Mouse (Mus musculus): ENCODE measurements around the gene Lce3a. TPM values are rescaled to one million over a fixed set of nuclear protein-coding genes. Genes with fewer than 3 reads are reported as not detected.

Gene Lce3a
- not detected in 2 replicates for polyA plus RNA-seq (2016; fragmentation: Nextera tagmentation; extraction: Ambion mirVana)

DNA sequence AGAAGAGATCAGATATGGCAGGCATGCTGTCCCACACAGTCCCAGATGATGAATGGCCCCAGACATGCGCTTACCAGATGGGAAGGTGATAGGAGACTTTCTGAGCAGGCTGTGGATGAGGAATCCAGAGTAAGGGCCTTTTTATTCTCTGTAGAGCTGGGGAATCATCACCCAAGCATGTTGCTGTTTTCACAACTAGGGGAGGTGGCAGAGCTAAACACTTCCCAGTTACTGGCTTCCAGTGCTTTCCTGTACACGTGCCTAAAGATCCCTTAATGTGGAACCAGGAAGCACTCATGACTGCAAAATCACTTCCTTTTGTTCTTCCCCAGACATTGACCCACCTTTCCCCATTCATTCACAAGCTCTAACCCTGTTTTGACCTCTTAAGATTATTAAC, at the start of gene Lce3a:
Gene Lce3a, minus strand, starts transcription at position 101 of the 400 bp plus-strand sequence.
- no peak within 1 kb of the TSS for H3K4me3 ChIP-seq
- no peaks in the 10 kb centered on the region for H3K4me1 ChIP-seq
- 42% methylated on average over 2 of the region's 2 CpGs for WGBS
- no peaks in the 10 kb centered on the region for H3K36me3 ChIP-seq
- no peaks in the 10 kb centered on the region for H3K9me3 ChIP-seq
- no peak for DNase-seq (ENCODE audit: low spot score)
- H3K27ac ChIP-seq = no peak within 1 kb of the TSS
- H3K27me3 ChIP-seq (ENCODE audit: insufficient read depth, poor library complexity, severe bottlenecking) = no peaks in the 10 kb centered on the region

DNA sequence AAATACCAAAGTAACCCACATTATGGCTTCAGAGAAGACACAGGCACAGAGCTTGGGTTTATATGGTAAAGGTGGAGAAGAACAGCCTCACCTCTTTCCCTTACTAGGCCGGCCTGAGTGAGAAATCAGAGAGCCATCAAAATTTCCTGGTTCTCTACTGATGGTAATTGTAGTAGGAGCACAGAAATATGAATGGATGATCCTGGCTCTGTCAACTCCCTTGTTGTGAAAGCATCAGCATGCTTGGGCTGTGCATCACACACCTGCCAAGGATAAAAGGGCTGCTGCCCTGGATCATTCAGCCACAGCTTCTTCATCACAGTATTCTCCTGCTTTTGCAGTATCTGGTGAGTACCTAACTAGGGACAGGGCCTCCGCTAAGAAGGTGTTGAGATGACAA, 40.7 kb upstream of the Lce3a start, which contains the start of gene Lce3e:
Gene Lce3e, plus strand, starts transcription at position 301 of the 400 bp plus-strand sequence.
- no peak within 1 kb of the TSS for H3K27ac ChIP-seq
- no peaks in the 10 kb centered on the region for H3K4me1 ChIP-seq
- no peaks in the 10 kb centered on the region for H3K9me3 ChIP-seq
- H3K36me3 ChIP-seq = no peaks in the 10 kb centered on the region
- H3K27me3 ChIP-seq (ENCODE audit: insufficient read depth, poor library complexity, severe bottlenecking) = no peaks in the 10 kb centered on the region
- DNase-seq (ENCODE audit: low spot score) = no peak
- H3K4me3 ChIP-seq = no peak within 1 kb of the TSS
- WGBS = 82% methylated on average over 2 of the region's 2 CpGs

DNA sequence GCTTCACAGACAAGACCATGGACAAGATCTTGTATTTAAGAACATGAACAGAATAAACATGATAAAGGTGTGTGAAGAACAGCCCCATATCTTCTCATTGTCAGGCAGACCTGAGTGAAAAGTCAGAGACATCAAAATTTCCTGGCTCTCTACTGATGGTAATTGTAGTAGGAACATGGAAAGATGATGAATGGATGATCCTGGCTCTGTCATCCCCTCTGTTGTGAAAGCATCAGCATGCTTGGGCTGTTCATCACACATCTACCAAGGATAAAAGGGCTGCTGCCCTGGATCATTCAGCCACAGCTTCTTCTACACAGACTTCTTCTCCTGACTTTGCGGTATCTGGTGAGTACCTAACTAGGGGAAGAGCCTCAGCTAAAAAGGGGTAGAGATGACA, 31.1 kb upstream of the Lce3a start, which contains the start of gene Lce3d:
Gene Lce3d, plus strand, starts transcription at position 301 of the 400 bp plus-strand sequence.
- no peak for DNase-seq (ENCODE audit: low spot score)
- 96% methylated on average over 1 of the region's 1 CpGs for WGBS
- Histone ChIP-seq H3K4me3 (no peak within 1 kb of the TSS), H3K9me3 (no peaks in the 10 kb centered on the region), H3K27me3 (ENCODE audit: insufficient read depth, poor library complexity, severe bottlenecking) (no peaks in the 10 kb centered on the region), H3K36me3 (no peaks in the 10 kb centered on the region), H3K27ac (no peak within 1 kb of the TSS), H3K4me1 (no peaks in the 10 kb centered on the region)

DNA sequence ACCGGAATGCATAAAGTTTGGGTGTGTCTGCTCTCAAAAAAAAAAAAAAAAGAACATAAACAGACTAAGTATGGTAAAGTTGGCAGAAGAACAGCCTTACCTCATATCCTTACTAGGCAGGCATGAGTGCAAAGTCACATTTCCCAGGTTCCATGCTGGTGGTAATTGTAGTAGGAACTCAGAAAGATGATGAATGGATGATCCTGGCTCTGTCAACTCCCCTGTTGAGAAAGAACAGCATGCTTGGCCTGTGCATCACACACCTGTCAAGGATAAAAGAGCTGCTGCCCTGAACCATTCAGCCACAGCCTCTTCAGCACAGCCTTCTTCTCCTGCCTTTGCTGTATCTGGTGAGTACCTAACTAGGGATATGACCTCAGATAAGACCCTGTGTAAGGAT, 18.2 kb upstream of the Lce3a start, which contains the start of gene Lce3c:
Gene Lce3c, plus strand, starts transcription at position 301 of the 400 bp plus-strand sequence.
- WGBS = 67% methylated on average over 1 of the region's 1 CpGs
- Histone ChIP-seq H3K4me3 (no peak within 1 kb of the TSS), H3K27ac (no peak within 1 kb of the TSS), H3K4me1 (no peaks in the 10 kb centered on the region), H3K9me3 (no peaks in the 10 kb centered on the region), H3K36me3 (no peaks in the 10 kb centered on the region), H3K27me3 (ENCODE audit: insufficient read depth, poor library complexity, severe bottlenecking) (no peaks in the 10 kb centered on the region)
- DNase-seq (ENCODE audit: low spot score) = no peak

DNA sequence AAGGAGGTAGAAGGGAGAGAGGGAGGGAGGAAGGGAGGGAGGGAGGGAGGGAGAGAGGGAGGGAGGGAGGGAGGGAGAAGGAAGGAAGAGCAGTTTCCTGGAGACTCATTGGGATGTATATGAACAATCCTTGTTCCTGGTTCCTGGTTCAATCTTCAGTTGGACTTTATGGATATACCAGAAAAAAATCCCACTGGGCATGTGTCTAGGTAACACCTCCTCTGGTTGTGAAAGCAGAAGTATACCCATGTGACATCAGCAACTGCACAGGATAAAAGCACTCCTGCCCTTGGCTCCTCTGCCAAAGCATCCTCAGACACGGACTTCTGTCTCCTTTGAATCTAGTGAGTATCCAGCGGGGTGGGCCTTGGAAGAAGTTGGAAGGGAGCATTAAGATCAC, 6.6 kb upstream of the Lce3a start, which contains the start of gene Lce3b:
Gene Lce3b, plus strand, starts transcription at position 301 of the 400 bp plus-strand sequence.
- DNase-seq (ENCODE audit: low spot score) = no peak
- H3K36me3 ChIP-seq = no peaks in the 10 kb centered on the region
- no peak within 1 kb of the TSS for H3K27ac ChIP-seq
- 53% methylated on average over 2 of the region's 2 CpGs for WGBS
- no peaks in the 10 kb centered on the region for H3K4me1 ChIP-seq
- no peaks in the 10 kb centered on the region for H3K9me3 ChIP-seq
- no peaks in the 10 kb centered on the region for H3K27me3 ChIP-seq (ENCODE audit: insufficient read depth, poor library complexity, severe bottlenecking)
- no peak within 1 kb of the TSS for H3K4me3 ChIP-seq

DNA sequence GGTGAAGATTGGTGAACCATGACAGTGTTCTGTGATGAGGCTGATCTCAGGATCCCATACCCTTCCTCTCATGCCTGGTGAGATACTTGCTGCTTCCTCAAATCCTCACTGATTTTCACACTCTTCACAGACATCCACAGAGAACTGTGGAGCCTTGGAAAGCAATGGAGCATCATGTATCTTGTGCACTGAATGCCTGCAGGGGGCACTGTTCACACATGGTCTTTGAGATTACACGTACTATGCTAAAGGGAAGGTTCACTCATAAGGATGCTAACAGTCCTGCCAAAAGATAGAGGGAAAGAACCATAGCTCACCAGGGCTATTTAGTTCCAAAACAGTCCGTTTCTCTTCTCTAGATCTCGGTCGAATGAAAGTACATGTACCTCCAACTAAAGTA, 5.7 kb downstream of the Lce3a start:
- H3K36me3 ChIP-seq = no peaks in the 10 kb centered on the region
- H3K9me3 ChIP-seq = no peaks in the 10 kb centered on the region
- H3K27me3 ChIP-seq (ENCODE audit: insufficient read depth, poor library complexity, severe bottlenecking) = no peaks in the 10 kb centered on the region
- H3K27ac ChIP-seq = no peak overlapping the region
- H3K4me1 ChIP-seq = no peaks in the 10 kb centered on the region
- H3K4me3 ChIP-seq = no peak overlapping the region
- 56% methylated on average over 4 of the region's 4 CpGs for WGBS
- DNase-seq (ENCODE audit: low spot score) = no peak

DNA sequence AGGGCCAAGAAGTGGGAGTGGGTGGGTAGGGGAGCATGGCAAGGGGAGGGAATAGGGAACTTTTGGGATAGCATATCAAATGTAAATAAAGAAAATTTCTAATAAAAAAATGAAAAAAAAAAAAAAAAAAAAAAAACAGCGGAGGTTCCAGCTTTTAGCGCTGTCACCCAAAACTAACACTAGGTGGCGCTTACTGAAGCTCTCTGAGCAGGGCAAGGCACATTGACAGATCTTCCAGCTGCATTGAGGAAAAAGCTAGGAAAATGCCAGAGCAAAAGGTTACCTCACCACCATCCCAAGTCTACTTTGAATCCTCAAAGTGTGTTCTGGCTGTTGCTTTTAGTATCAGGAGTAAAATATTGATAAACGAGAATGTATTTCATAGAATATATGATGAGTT, 18.5 kb downstream of the Lce3a start:
- DNase-seq (ENCODE audit: low spot score) = no peak
- H3K27ac ChIP-seq = no peak overlapping the region
- H3K27me3 ChIP-seq (ENCODE audit: insufficient read depth, poor library complexity, severe bottlenecking) = no peaks in the 10 kb centered on the region
- no peak overlapping the region for H3K4me3 ChIP-seq
- no peaks in the 10 kb centered on the region for H3K9me3 ChIP-seq
- 18% methylated on average over 4 of the region's 4 CpGs for WGBS
- H3K36me3 ChIP-seq = no peaks in the 10 kb centered on the region
- H3K4me1 ChIP-seq = no peaks in the 10 kb centered on the region

DNA sequence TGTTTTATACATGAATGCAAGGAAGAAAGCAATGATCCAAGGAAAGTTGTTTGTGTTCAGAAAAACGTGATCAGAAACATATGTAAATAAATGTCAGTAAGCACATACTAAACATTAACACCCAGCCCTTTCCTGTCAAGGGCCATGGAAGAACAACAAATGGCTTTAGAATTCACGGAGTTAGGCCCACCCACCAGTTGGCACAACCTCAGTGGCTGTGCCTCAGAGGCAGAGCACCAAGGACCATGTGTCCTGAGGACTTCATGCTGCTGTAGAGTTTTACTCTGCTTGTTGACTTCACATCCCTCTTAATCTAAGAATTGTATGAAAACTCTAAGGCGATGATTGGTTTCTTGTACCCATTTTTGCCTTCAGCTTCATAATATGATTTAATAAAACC, 20.8 kb downstream of the Lce3a start:
- no peaks in the 10 kb centered on the region for H3K4me1 ChIP-seq
- no peaks in the 10 kb centered on the region for H3K27me3 ChIP-seq (ENCODE audit: insufficient read depth, poor library complexity, severe bottlenecking)
- WGBS = 47% methylated on average over 3 of the region's 3 CpGs
- H3K9me3 ChIP-seq = no peaks in the 10 kb centered on the region
- no peaks in the 10 kb centered on the region for H3K36me3 ChIP-seq
- DNase-seq (ENCODE audit: low spot score) = no peak
- H3K27ac ChIP-seq = no peak overlapping the region
- H3K4me3 ChIP-seq = no peak overlapping the region

DNA sequence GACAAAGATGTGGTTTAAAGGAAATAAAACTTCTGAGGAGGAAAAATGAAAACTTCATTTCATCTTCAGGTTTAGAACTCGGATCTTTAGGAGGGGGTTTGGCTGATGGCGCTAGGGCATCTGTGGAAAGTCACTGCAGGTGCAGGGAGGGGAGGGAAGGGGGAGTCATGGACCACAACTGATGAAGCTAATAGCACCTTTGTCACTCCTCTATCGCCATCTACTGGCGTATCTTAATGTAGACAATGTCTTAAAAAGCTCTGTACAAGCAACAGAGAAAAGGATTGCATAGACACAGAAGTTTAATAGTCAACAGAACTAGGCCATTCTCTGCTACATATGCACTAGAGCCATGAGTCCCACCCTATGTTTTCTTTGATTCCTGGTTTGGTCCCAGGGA, 22.4 kb downstream of the Lce3a start:
- no peaks in the 10 kb centered on the region for H3K9me3 ChIP-seq
- no peaks in the 10 kb centered on the region for H3K27me3 ChIP-seq (ENCODE audit: insufficient read depth, poor library complexity, severe bottlenecking)
- no peak for DNase-seq (ENCODE audit: low spot score)
- 31% methylated on average over 4 of the region's 4 CpGs for WGBS
- no peaks in the 10 kb centered on the region for H3K36me3 ChIP-seq
- H3K27ac ChIP-seq = no peak overlapping the region
- H3K4me3 ChIP-seq = no peak overlapping the region
- H3K4me1 ChIP-seq = no peaks in the 10 kb centered on the region

DNA sequence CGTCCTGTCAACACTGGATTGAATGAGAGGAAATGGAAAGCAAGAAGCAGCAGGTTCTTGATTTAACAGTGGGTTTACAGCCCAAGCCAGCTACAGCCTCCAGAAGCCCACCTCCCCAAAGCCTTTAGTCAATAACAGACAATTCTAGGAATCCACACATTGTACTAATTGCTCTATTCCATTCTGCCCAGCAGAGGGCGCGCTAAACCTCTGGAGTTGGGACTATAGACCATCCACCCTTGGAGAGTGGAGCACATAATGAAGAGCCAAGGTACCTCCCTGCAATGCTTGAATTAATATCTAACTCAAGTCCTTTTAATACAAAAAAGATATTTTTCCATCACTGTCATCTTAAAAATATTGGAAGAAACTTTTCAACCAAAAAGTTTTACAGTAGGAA, 23.0 kb downstream of the Lce3a start:
- 14% methylated on average over 3 of the region's 3 CpGs for WGBS
- Histone ChIP-seq H3K4me3 (no peak overlapping the region), H3K27ac (no peak overlapping the region), H3K4me1 (no peaks in the 10 kb centered on the region), H3K9me3 (no peaks in the 10 kb centered on the region), H3K27me3 (ENCODE audit: insufficient read depth, poor library complexity, severe bottlenecking) (no peaks in the 10 kb centered on the region), H3K36me3 (no peaks in the 10 kb centered on the region)
- no peak for DNase-seq (ENCODE audit: low spot score)

DNA sequence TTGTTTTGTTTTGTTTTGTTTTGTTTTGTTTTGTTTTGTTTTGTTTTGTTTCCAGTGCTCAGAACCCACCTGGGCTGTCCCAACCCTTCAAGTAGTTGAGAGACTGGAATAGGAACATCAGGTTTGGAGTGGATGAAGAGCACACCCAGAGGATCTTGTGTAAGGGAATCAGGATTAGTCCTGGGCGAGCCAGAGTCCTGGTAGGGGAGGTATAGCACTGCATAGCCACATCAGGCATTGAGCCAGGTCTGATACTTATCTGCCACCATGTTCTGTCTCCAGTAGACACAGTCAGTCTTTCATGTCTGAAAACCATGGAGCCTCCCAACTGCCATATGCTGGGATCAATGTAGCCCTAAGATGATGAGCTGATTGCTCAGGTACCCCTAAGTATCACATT, 31.5 kb downstream of the Lce3a start:
- no peaks in the 10 kb centered on the region for H3K9me3 ChIP-seq
- no peaks in the 10 kb centered on the region for H3K4me1 ChIP-seq
- 68% methylated on average over 1 of the region's 1 CpGs for WGBS
- H3K4me3 ChIP-seq = no peak overlapping the region
- DNase-seq (ENCODE audit: low spot score) = no peak
- H3K27ac ChIP-seq = no peak overlapping the region
- no peaks in the 10 kb centered on the region for H3K27me3 ChIP-seq (ENCODE audit: insufficient read depth, poor library complexity, severe bottlenecking)
- H3K36me3 ChIP-seq = no peaks in the 10 kb centered on the region

DNA sequence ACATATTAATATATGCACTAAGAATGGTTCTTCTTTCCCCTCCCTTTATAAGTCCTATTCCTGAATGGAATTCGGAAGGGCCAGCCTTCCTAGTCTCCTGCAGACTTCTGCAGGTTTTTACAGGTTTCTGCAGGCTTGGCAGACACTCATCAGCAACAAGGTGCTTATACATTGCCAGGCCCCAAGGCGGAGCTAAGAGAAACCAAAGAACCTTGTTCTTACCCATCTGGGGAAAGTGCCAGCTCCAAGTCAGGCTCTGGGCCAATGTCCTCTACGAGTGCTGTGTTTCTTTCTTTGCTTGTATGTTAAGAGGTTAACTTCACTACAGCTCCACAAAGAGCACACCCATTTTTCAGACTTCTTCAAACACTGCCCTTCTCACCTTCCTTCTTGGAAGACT, 32.0 kb downstream of the Lce3a start:
- WGBS = 68% methylated on average over 3 of the region's 3 CpGs
- DNase-seq (ENCODE audit: low spot score) = no peak
- H3K9me3 ChIP-seq = no peaks in the 10 kb centered on the region
- H3K4me3 ChIP-seq = no peak overlapping the region
- no peaks in the 10 kb centered on the region for H3K27me3 ChIP-seq (ENCODE audit: insufficient read depth, poor library complexity, severe bottlenecking)
- no peak overlapping the region for H3K27ac ChIP-seq
- H3K4me1 ChIP-seq = no peaks in the 10 kb centered on the region
- H3K36me3 ChIP-seq = no peaks in the 10 kb centered on the region

Measured in heart, embryonic 10.5 days (tissue).